Mouse (Mus musculus) bone marrow macrophage, adult 2 months (primary cell): ENCODE measurements around the gene Ms4a18.
A peak's percentile ranks its signal among the peaks of the same experiment; 100 is the strongest.

Experiments used
- CTCF ChIP-seq: IDR thresholded peaks from 2 replicates; pipeline ENCODE4 v1.5.1; 2012; ENCODE audit warnings: low read depth, mild to moderate bottlenecking, low read length, moderate library complexity
- POLR2A ChIP-seq: IDR thresholded peaks from 2 replicates; pipeline ENCODE4 v1.6.1; 2012; ENCODE audit warnings: mild to moderate bottlenecking, low read depth, low read length, borderline replicate concordance

DNA sequence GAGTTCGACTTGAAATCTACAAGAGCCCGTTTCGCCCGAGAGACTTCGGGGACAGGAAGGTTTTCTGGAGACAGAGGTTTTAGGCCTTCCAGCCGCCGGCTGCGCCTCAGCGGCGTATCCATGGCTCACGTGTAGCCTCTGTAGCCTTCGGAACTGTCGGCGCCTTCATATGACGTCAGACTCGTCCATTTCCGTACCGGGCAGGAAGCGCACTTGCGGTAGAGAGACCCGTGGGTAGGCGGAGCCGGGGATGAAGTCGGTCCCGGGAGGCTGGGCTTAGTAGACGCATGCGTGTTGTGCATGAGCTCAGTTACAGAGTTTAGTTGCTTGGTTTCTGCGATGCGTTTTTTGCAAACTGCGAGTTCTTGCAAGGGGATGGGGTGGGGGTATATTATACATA is 68.7 kb downstream of the Ms4a18 start, which contains the start of gene Ccdc86:
- no peak for TF ChIP-seq CTCF
- TF ChIP-seq POLR2A, result peak; percentile 75; the same call in 1 of the 2 replicates
